Comparison of ENCODE assay signal across 8 mouse cellular contexts in genomic region chr17:80179959-80180358, GRCm38 (mm10). TPM values are rescaled to one million over a fixed set of nuclear protein-coding genes. Genes with fewer than 3 reads are reported as not detected.
DNase-seq lines count a peak whose midpoint lies in the region; ATAC-seq lines count a peak whose summit lies in the region.

No protein-coding gene starts in this region.

- no peaks in the 10 kb centered on the region for H3K27me3 ChIP-seq in forebrain, embryonic 11.5 days (ENCODE audit: control insufficient read depth, insufficient read depth, low read length)
- no peaks in the 10 kb centered on the region for H3K27me3 ChIP-seq in heart, embryonic 15.5 days
- no peaks in the 10 kb centered on the region for H3K27me3 ChIP-seq in liver, embryonic 12.5 days (replicated peaks)
- no peaks in the 10 kb centered on the region for H3K27me3 ChIP-seq in stomach, embryonic 16.5 days (ENCODE audit: control insufficient read depth, insufficient read depth, low read length)

- WGBS in forebrain, embryonic 11.5 days = under 1% methylated on average over 6 of the region's 6 CpGs
- 0% methylated on average over 6 of the region's 6 CpGs for WGBS in heart, embryonic 15.5 days
- WGBS in liver, embryonic 12.5 days (ENCODE audit: insufficient replicate concordance) = under 1% methylated on average over 6 of the region's 6 CpGs
- WGBS in stomach, embryonic 16.5 days = 1% methylated on average over 6 of the region's 6 CpGs

- H3K9me3 ChIP-seq in forebrain, embryonic 11.5 days (ENCODE audit: control insufficient read depth, low read length) = no peaks in the 10 kb centered on the region
- no peaks in the 10 kb centered on the region for H3K9me3 ChIP-seq in heart, embryonic 15.5 days (replicated peaks)
- no peaks in the 10 kb centered on the region for H3K9me3 ChIP-seq in liver, embryonic 12.5 days (replicated peaks)
- no peaks in the 10 kb centered on the region for H3K9me3 ChIP-seq in stomach, embryonic 16.5 days (replicated peaks; ENCODE audit: control insufficient read depth, low read length)

- DNase-seq in CD8-positive naive resting alpha-beta T cell, adult 2 months (ENCODE audit: low read depth in 2 of 2, low spot score in 2 of 2) = peak; percentile 57 to 66
- DNase-seq in c-Kit-positive CD71-negative TER-119-negative erythroid progenitor cells, embryonic 14.5 days (ENCODE audit: low read depth) = peak; percentile 53
- peak; percentile 75 for DNase-seq in forebrain, embryonic 11.5 days (ENCODE audit: low spot score)
- peak; percentile 88 for DNase-seq in kidney, postnatal 10 days
- DNase-seq in natural killer cell, adult 2 months (ENCODE audit: low spot score in 2 of 2) = peak; percentile 61 to 72

- H3K36me3 ChIP-seq in forebrain, embryonic 11.5 days (ENCODE audit: control insufficient read depth, insufficient read depth, low read length) = no peaks in the 10 kb centered on the region
- H3K36me3 ChIP-seq in heart, embryonic 15.5 days = no peaks in the 10 kb centered on the region
- no peaks in the 10 kb centered on the region for H3K36me3 ChIP-seq in liver, embryonic 12.5 days
- no peaks in the 10 kb centered on the region for H3K36me3 ChIP-seq in stomach, embryonic 16.5 days (ENCODE audit: control insufficient read depth, insufficient read depth, low read length)

- H3K4me2 ChIP-seq in forebrain, embryonic 11.5 days (ENCODE audit: low read depth, low read length, severe bottlenecking) = no peak overlapping the region
- no peak overlapping the region for H3K4me2 ChIP-seq in heart, embryonic 15.5 days
- H3K4me2 ChIP-seq in liver, embryonic 12.5 days = no peak overlapping the region
- H3K4me2 ChIP-seq in stomach, embryonic 16.5 days (ENCODE audit: low read depth, low read length) = no peak overlapping the region

- no peak overlapping the region for H3K27ac ChIP-seq in forebrain, embryonic 11.5 days (ENCODE audit: low read depth, low read length)
- H3K27ac ChIP-seq in heart, embryonic 15.5 days = no peak overlapping the region
- H3K27ac ChIP-seq in liver, embryonic 12.5 days = no peak overlapping the region
- no peak overlapping the region for H3K27ac ChIP-seq in stomach, embryonic 16.5 days (ENCODE audit: low read length)

- no peak overlapping the region for H3K4me3 ChIP-seq in forebrain, embryonic 11.5 days (ENCODE audit: low read depth, low read length)
- H3K4me3 ChIP-seq in heart, embryonic 15.5 days = no peak overlapping the region
- H3K4me3 ChIP-seq in liver, embryonic 12.5 days = no peak overlapping the region
- H3K4me3 ChIP-seq in stomach, embryonic 16.5 days (replicated peaks; ENCODE audit: low read length) = no peak overlapping the region

- peak; percentile 81 for ATAC-seq in forebrain, embryonic 11.5 days (replicated peaks; ENCODE audit: low FRiP score)
- peak; percentile 73 for ATAC-seq in heart, embryonic 15.5 days (replicated peaks; ENCODE audit: insufficient number of reproducible peaks, insufficient read depth, low FRiP score, low read depth)
- ATAC-seq in liver, embryonic 12.5 days = peak; percentile 82
- ATAC-seq in stomach, embryonic 16.5 days (ENCODE audit: insufficient read depth, low FRiP score) = peak; percentile 56; the same call in 1 of the 2 replicates

- H3K4me1 ChIP-seq in forebrain, embryonic 11.5 days (replicated peaks; ENCODE audit: control insufficient read depth, insufficient read depth, low read length) = no peaks in the 10 kb centered on the region
- H3K4me1 ChIP-seq in heart, embryonic 15.5 days (replicated peaks) = peaks cover 1% of the 10 kb centered on the region; the same call in 1 of the 2 replicates
- H3K4me1 ChIP-seq in liver, embryonic 12.5 days = peaks cover 3% of the 10 kb centered on the region; the same call in 1 of the 2 replicates
- H3K4me1 ChIP-seq in stomach, embryonic 16.5 days (ENCODE audit: control insufficient read depth, insufficient read depth, low read length) = no peaks in the 10 kb centered on the region

- H3K9ac ChIP-seq in forebrain, embryonic 11.5 days (ENCODE audit: low read length) = no peak overlapping the region
- H3K9ac ChIP-seq in heart, embryonic 15.5 days = no peak overlapping the region
- no peak overlapping the region for H3K9ac ChIP-seq in liver, embryonic 12.5 days
- no peak overlapping the region for H3K9ac ChIP-seq in stomach, embryonic 16.5 days (ENCODE audit: low read length)

RNA-seq across cellular contexts. Expression of gene Srsf7, which starts 27.1 kb away (rescaled TPM):
- 841 and 893 TPM in 2 replicates for polyA plus RNA-seq in forebrain, embryonic 11.5 days (2014; fragmentation: Nextera tagmentation; extraction: Ambion mirVana)
- 252 and 294 TPM in 2 replicates for polyA plus RNA-seq in heart, embryonic 15.5 days (2015; fragmentation: Nextera tagmentation; extraction: Ambion mirVana)
- polyA plus RNA-seq in liver, embryonic 12.5 days (2016; fragmentation: Nextera tagmentation; extraction: Ambion mirVana) = 389 and 394 TPM in 2 replicates
- 461 and 480 TPM in 2 replicates for polyA plus RNA-seq in stomach, embryonic 16.5 days (2015; fragmentation: Nextera tagmentation; extraction: Ambion mirVana)

RNA-seq across cellular contexts. Expression of gene Ttc39d, which starts 27.3 kb away (rescaled TPM):
- polyA plus RNA-seq in forebrain, embryonic 11.5 days (2014; fragmentation: Nextera tagmentation; extraction: Ambion mirVana) = 0.07 TPM in 1 of 2 replicates, not detected in the other
- polyA plus RNA-seq in heart, embryonic 15.5 days (2015; fragmentation: Nextera tagmentation; extraction: Ambion mirVana) = 0.10 TPM in 1 of 2 replicates, not detected in the other
- polyA plus RNA-seq in liver, embryonic 12.5 days (2016; fragmentation: Nextera tagmentation; extraction: Ambion mirVana) = not detected in 2 replicates
- polyA plus RNA-seq in stomach, embryonic 16.5 days (2015; fragmentation: Nextera tagmentation; extraction: Ambion mirVana) = 0.10 TPM in 1 of 2 replicates, not detected in the other

RNA-seq across cellular contexts. Expression of gene Gemin6, which starts 44.3 kb away (rescaled TPM):
- polyA plus RNA-seq in forebrain, embryonic 11.5 days (2014; fragmentation: Nextera tagmentation; extraction: Ambion mirVana) = 51.6 and 53.9 TPM in 2 replicates
- 24.2 and 26.0 TPM in 2 replicates for polyA plus RNA-seq in heart, embryonic 15.5 days (2015; fragmentation: Nextera tagmentation; extraction: Ambion mirVana)
- polyA plus RNA-seq in liver, embryonic 12.5 days (2016; fragmentation: Nextera tagmentation; extraction: Ambion mirVana) = 46.3 and 47.9 TPM in 2 replicates
- 35.6 and 36.5 TPM in 2 replicates for polyA plus RNA-seq in stomach, embryonic 16.5 days (2015; fragmentation: Nextera tagmentation; extraction: Ambion mirVana)

RNA-seq across cellular contexts. Expression of gene Galm, which starts 52.7 kb away (rescaled TPM):
- polyA plus RNA-seq in forebrain, embryonic 11.5 days (2014; fragmentation: Nextera tagmentation; extraction: Ambion mirVana) = 11.2 and 12.5 TPM in 2 replicates
- polyA plus RNA-seq in heart, embryonic 15.5 days (2015; fragmentation: Nextera tagmentation; extraction: Ambion mirVana) = 13.0 and 13.4 TPM in 2 replicates
- 14.6 and 15.2 TPM in 2 replicates for polyA plus RNA-seq in liver, embryonic 12.5 days (2016; fragmentation: Nextera tagmentation; extraction: Ambion mirVana)
- polyA plus RNA-seq in stomach, embryonic 16.5 days (2015; fragmentation: Nextera tagmentation; extraction: Ambion mirVana) = 34.3 and 35.1 TPM in 2 replicates
